Mouse (Mus musculus) midbrain, embryonic 10.5 days (tissue): Measurements from ENCODE around the gene Sparc. TPM values are rescaled to one million over a fixed set of nuclear protein-coding genes. Genes with fewer than 3 reads are reported as not detected.
"Not testable (repeated sequence)": the region's sequence is repeated elsewhere in the genome, so short reads cannot be mapped to it uniquely, and the experiment has no call there.

ENCODE experiments used
- DNase-seq: peaks from one replicate; pipeline ENCODE4 v3.0.0-alpha.2; 2017; ENCODE audit warnings: low spot score
- H3K27ac ChIP-seq: fragments of 300-500 bp; sonication (generic); replicated peaks from 2 replicates; pipeline ENCODE4 v1.5.1; 2016; ENCODE audit warnings: mild to moderate bottlenecking
- H3K27me3 ChIP-seq: fragments of 300-500 bp; sonication (generic); 2 replicates; pipeline ENCODE4 v1.6.1; 2016; ENCODE audit warnings: low read depth, mild to moderate bottlenecking; ENCODE audit not compliant: poor library complexity, severe bottlenecking
- H3K36me3 ChIP-seq: fragments of 300-500 bp; sonication (generic); 2 replicates; pipeline ENCODE4 v1.6.1; 2016; ENCODE audit warnings: mild to moderate bottlenecking, moderate library complexity
- H3K4me1 ChIP-seq: fragments of 300-500 bp; sonication (generic); 2 replicates; pipeline ENCODE4 v1.6.1; 2016
- H3K4me3 ChIP-seq: fragments of 300-500 bp; sonication (generic); 2 replicates; pipeline ENCODE4 v1.5.1; 2016; ENCODE audit warnings: mild to moderate bottlenecking, moderate library complexity
- H3K9me3 ChIP-seq: fragments of 300-500 bp; sonication (generic); replicated peaks from 2 replicates; pipeline ENCODE4 v1.6.1; 2016; ENCODE audit warnings: mild to moderate bottlenecking
- WGBS: fragments of 180-500 bp; shearing (Covaris S2); methylation state at CpG from one replicate; pipeline ENCODE4 v1.1.7; 2016; 5-methylcytosine and 5-hydroxymethylcytosine counted together
- polyA plus RNA-seq: library from polyadenylated mRNA; unstranded; fragments of >200 nt; fragmentation: Nextera tagmentation; extraction: Ambion mirVana; gene quantifications from 2 replicates; pipeline ENCODE4 v1.2.1, GENCODE M21; 2016

Gene Sparc
- polyA plus RNA-seq, 1 experiment from 2014 or later = 333 TPM

DNA sequence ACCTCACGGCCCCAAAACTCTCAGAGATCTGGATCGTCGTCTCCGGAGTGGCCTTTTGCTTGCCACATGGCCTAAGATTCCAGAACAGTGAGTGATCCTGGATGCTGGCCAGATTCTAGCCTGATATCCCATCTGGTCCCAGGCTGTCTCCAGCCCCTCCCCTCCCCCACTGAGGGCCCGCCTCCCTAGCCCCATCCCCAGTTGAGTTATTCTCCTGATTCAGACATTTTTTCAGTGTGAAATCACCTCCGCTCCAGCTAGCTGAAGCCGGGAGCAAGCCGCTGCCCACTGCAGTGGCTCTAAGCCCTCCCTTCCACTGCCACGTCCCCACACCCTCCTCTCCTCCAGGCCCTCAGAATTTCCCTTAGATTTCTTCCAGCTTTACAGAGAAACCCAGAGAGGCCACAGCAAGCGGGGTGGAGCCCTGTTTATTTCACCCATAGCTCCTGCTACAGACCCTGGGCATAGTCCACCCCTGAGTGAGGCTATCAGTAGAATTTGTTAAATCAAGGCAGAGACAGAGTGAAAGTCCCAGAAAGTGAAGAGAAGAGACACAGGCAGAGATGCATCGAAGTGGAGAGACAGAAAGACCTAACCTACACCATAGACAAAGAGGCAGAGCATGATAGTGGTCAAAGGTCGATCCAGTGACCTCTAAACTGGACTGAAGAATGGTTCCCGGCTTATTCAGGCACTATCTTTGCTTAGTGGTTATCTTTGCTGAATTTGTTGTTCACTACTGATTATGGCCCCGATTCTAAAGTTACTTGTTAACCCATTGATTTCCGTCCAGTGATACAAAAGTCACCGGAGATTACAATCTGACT lies 5.4 kb upstream of the Sparc start:
- WGBS = 41% methylated on average over 16 of the region's 16 CpGs
- Histone ChIP-seq H3K9me3 (no peaks in the 10 kb centered on the region), H3K27me3 (no peaks in the 10 kb centered on the region), H3K4me3 (no peak overlapping the region), H3K27ac (peak overlapping the region; percentile 82), H3K4me1 (peaks cover 48% of the 10 kb centered on the region), H3K36me3 (no peaks in the 10 kb centered on the region)
- DNase-seq = peak; percentile 68

DNA sequence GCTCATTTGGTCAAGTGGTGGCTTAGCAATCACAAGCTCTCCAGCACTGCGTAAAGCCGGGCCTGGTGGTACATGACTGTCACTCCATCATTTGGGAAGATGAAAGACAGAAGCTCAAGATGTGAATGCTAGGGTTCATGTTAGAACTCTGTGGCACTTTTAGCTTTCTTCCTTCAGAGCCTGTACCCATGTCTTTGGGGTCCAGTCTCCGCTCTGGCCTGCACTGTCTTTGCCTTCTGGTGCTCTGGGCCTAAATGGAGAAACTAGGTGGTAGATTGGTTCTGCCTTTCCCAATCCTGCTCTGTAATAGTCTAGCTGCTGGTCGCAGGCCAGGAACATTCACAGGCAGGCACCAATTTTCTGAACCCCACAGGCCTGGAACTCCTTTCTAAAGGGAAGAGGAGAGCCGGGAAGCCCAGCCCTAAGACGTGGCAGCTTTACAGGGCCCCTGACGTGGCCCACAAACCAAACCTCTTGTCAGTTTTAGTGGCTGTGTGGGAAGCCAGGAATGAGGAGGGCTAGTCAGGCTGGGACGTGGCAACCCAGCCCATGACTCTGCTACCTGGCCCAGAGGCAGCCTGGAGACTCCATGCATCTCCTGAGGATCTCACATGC lies 1.9 kb upstream of the Sparc start:
- Histone ChIP-seq H3K4me1 (peaks cover 58% of the 10 kb centered on the region), H3K27me3 (no peaks in the 10 kb centered on the region), H3K36me3 (no peaks in the 10 kb centered on the region), H3K4me3 (no peak overlapping the region), H3K9me3 (no peaks in the 10 kb centered on the region), H3K27ac (peak overlapping the region; percentile 75)
- 78% methylated on average over 8 of the region's 8 CpGs for WGBS
- DNase-seq = no peak

DNA sequence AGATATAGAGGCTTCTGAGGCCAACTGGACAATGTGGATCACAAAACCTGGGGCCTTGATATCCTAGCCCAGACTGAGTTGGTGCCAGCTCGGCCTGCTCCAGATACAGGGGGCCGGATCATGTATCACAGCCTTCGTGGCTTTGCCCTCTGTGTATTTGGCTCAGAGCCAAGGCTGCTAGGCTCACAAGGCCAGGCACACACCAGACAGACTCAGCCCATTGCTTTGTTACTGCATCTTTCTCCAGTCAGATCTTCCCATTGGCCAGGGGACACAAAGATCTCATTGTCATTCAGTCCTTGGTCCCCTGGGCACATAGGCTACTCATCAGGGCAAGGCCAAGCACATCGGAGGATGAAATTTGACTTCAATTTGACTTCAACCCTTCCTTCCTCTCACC lies 773 bp upstream of the Sparc start:
- Histone ChIP-seq H3K9me3 (no peaks in the 10 kb centered on the region), H3K4me1 (peaks cover 68% of the 10 kb centered on the region), H3K27me3 (no peaks in the 10 kb centered on the region), H3K36me3 (no peaks in the 10 kb centered on the region), H3K4me3 (no peak overlapping the region), H3K27ac (peak overlapping the region; percentile 75)
- WGBS = 71% methylated on average over 4 of the region's 4 CpGs
- peak; percentile 29 for DNase-seq

DNA sequence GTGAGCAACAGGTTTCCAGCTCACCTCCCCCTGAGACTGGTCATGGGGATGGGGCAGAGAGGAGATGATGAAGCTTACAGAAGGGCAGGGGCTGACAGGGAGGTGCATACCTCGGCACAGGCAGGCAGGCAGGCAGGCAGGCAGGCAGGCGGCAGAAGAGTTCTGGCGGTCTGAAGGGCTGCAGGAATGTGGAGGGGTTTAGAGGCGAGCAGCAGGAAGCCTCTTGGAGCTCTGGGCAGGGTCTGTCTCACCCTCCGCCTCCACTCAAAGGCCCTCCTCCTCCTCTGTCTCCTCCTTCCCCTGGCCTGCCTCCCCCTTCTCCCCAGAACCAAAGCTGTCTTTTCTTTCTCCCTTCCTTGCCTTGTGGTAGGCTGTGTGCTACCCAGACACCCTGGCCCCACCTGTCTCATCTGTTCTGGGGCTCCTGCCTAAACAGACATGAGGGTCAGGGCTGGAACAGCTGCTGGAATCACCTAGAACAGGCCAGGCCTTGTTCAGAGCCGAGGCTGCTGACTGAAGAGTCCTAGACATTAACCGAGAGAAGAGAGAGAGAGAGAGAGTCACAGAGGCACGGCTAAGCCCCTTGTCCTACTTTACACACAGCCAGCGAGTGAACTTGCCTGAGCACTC lies 3.2 kb downstream of the Sparc start:
- H3K4me3 ChIP-seq = peak overlapping the region; percentile 60
- H3K27me3 ChIP-seq = no peaks in the 10 kb centered on the region
- WGBS = 3% methylated on average over 9 of the region's 9 CpGs
- H3K36me3 ChIP-seq = no peaks in the 10 kb centered on the region
- peaks cover 59% of the 10 kb centered on the region for H3K4me1 ChIP-seq
- no peaks in the 10 kb centered on the region for H3K9me3 ChIP-seq
- peak overlapping the region; percentile 92 for H3K27ac ChIP-seq
- peak; percentile 69 for DNase-seq

DNA sequence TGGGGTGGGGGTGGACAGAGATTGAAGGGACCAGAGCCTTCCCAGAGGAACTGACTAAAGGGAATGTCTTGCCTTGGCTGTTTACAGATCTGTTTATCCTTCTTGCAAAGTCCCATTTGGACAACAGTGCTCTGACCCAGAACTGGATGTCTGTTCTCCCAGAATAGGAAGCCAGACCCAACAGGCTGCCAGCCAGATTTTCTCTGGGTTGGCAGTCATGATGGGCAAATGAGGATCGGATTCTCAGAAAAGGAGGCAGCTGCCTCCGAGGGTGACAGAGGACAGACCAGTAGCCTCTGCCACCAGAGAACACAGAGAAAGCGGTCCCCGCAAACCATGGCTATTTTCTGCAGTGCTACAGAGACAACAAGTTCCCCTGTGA lies 3.7 kb downstream of the Sparc start:
- Histone ChIP-seq H3K27ac (peak overlapping the region; percentile 92), H3K27me3 (no peaks in the 10 kb centered on the region), H3K9me3 (no peaks in the 10 kb centered on the region), H3K36me3 (no peaks in the 10 kb centered on the region; the same call in 1 of the 2 replicates), H3K4me3 (peak overlapping the region; percentile 60), H3K4me1 (peaks cover 55% of the 10 kb centered on the region)
- WGBS = 2% methylated on average over 4 of the region's 4 CpGs
- DNase-seq = peak; percentile 28

DNA sequence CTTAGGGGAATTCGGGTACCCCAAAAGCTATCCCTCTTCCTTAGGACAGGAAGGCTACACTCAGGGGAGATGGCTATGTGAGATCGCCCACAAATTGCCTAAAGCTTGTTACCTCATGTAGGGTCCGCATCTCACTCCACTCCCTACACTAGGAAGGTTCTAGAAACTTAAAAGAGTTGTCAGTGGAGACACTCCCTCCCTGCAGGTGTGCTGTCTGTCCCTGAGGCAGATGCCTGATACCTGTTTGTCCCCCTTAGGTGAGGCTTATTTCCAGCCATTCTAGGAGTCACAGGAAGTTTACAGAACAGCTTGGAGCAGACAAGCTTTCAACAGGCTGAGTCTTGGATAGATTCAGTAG lies 4.3 kb downstream of the Sparc start:
- H3K4me1 ChIP-seq = peaks cover 49% of the 10 kb centered on the region
- DNase-seq = no peak

DNA sequence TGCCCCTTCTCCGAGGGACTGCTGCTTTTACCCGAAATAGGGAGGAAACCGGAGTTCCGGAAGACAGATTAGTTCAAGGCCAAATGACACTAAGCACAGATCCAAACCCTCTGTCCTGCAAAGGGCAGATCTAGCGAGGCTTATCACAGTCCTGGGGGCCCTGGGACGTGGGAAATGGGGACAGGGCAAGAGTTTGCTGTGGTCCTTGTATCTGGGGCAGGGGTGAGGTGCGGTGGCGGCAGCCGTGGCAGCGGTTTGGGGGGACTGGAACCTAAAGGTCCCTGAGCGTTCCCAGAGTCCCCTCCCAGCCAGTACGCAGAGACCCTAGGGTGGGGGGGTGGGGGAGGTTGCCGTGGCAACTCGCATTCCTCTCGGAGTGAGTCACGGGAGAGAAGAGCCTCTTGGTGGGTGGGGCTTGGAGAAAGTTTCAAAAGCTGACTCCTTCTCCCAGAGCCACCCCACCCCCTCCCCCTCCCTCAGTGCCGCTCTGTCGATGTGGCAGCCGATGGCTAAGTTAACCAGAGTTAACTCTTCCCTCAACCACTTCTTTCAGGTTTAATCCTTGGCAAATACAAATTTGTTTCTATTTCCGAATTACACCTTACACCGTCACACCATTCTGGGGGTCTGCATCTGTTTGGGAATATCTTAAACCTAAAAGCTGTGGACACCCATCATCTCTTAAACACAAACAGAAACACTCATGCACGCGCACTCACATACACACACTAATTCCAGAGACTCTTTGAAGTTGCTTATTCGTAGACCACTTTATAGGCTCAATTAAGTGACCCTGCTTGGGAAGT lies 4.9 kb downstream of the Sparc start:
- Histone ChIP-seq H3K4me1 (peaks cover 46% of the 10 kb centered on the region), H3K9me3 (no peaks in the 10 kb centered on the region), H3K4me3 (peak overlapping the region; percentile 60), H3K27me3 (no peaks in the 10 kb centered on the region), H3K36me3 (no peaks in the 10 kb centered on the region; the same call in 1 of the 2 replicates), H3K27ac (peak overlapping the region; percentile 92)
- peak; percentile 89 for DNase-seq
- 2% methylated on average over 24 of the region's 24 CpGs for WGBS

More for the DNA sequence above, 4.3 kb downstream of the Sparc start:
- peak overlapping the region; percentile 60 for H3K4me3 ChIP-seq
- WGBS = 12% methylated on average over 3 of the region's 3 CpGs
- H3K36me3 ChIP-seq = no peaks in the 10 kb centered on the region; the same call in 1 of the 2 replicates
- no peaks in the 10 kb centered on the region for H3K9me3 ChIP-seq
- H3K27ac ChIP-seq = peak overlapping the region; percentile 92
- no peaks in the 10 kb centered on the region for H3K27me3 ChIP-seq

DNA sequence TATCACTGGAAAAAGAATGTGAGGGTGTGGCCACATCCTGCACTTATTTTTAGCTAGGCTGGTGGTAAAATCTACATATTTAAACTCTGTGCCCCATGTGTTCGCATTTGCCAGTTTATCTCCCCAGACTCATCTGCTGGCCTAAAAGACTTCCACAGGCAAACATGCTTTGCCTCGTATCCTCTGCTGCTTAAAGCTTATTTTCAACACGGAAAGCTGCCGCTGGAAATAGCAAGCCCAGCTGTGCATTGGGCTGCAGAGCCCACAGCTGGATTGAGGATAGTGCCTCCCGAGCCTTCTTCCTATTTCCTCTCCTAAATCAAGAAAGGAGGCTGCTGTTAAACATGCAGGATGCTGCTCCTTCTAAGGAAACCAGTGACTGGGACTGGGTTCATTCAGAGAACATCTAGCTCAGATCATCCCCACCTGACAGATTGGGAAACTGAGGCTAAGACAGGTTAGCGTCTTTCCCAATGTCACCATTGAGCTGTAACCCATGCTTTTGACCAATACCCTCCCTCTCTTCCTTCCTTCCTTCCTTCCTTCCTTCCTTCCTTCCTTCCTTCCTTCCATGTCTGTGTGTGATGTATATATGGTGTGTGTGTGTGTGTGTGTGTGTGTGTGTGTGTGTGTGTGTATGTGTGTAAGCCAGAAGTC lies 6.2 kb downstream of the Sparc start:
- WGBS = 87% methylated on average over 6 of the region's 6 CpGs
- no peak overlapping the region for H3K4me3 ChIP-seq
- H3K27me3 ChIP-seq = no peaks in the 10 kb centered on the region
- H3K36me3 ChIP-seq = peaks cover 8% of the 10 kb centered on the region; the same call in 1 of the 2 replicates
- DNase-seq = no peak
- peak overlapping the region; percentile 92 for H3K27ac ChIP-seq
- no peaks in the 10 kb centered on the region for H3K9me3 ChIP-seq
- H3K4me1 ChIP-seq = peaks cover 44% of the 10 kb centered on the region

DNA sequence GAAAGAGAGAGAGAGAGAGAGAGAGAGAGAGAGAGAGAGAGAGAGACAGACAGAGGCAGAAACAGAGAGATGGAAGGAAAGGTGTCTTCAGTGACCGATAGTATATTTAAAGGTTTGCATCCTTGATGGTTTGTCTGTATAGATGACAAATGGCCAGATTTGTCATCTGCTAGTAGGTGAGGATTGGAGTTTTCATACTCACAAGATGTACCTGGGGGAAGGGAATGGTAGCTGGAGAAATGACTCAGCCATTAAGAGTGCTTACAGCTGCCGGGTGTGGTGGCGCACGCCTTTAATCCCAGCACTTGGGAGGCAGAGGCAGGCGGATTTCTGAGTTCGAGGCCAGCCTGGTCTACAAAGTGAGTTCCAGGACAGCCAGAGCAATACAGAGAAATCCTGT lies 7.3 kb downstream of the Sparc start:
- WGBS = 88% methylated on average over 6 of the region's 6 CpGs
- H3K4me1 ChIP-seq = peaks cover 45% of the 10 kb centered on the region
- H3K36me3 ChIP-seq, H3K27me3 ChIP-seq, DNase-seq, H3K4me3 ChIP-seq, H3K9me3 ChIP-seq, H3K27ac ChIP-seq: not testable (repeated sequence)

DNA sequence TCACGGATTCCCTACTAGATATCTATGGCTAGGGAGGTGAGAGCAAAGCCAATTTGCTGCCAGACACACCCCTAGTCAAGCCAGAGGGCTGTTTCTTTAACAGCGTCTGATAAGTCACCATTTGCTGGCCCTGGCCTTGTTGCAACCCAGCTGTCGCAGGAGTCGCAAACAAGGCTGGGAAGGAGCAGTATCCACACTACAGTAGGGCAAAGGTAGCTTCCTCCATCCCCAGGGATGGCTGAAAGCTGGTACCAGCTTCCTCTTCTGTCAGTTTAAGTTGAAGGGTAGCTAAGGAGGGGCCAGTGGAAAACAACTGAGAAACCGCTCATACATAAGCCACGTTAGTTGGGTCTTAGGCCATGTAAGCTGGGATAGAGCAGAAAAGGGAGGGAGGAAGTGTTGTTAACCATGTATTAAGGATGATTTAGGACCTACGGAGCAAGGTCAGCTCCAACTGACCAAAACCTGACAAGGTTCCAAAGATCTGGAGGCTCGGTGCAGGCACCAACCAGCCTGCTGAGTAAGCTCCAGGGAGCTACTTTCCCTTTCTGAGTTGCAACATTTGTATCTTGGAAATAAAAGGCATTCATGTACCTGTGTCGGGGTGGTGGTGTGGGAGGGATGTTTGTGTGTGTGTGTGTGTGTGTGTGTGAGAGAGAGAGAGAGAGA lies 7.8 kb downstream of the Sparc start:
- Histone ChIP-seq H3K36me3 (peaks cover 10% of the 10 kb centered on the region; the same call in 1 of the 2 replicates), H3K27me3 (no peaks in the 10 kb centered on the region), H3K27ac (no peak overlapping the region), H3K4me1 (peaks cover 42% of the 10 kb centered on the region), H3K4me3 (no peak overlapping the region), H3K9me3 (no peaks in the 10 kb centered on the region)
- no peak for DNase-seq
- 77% methylated on average over 9 of the region's 9 CpGs for WGBS

DNA sequence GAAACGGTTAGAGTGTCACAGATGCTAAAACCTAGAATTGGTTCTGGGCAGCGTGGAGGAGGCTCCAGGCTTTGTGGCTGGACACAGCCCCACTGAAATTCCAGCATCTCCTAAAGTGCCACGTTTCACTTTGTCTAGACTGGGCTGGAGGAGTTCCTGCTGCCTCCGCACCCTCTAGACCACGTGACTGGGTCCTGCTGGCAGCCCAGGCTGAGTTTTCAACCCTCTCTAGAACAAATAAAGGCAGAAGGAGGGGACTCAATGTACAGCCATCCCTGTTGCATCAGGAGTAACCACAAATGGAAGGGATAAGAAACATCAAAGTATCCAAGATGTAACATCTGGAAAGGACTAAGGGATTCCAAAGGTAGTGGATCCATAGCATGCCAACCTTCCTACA lies 8.7 kb downstream of the Sparc start:
- no peak overlapping the region for H3K4me3 ChIP-seq
- no peak overlapping the region for H3K27ac ChIP-seq
- no peak for DNase-seq
- peaks cover 33% of the 10 kb centered on the region for H3K4me1 ChIP-seq
- H3K36me3 ChIP-seq = peaks cover 19% of the 10 kb centered on the region
- 82% methylated on average over 5 of the region's 5 CpGs for WGBS
- H3K9me3 ChIP-seq = no peaks in the 10 kb centered on the region
- no peaks in the 10 kb centered on the region for H3K27me3 ChIP-seq
